Mouse (Mus musculus) T-cell, adult 2 months (primary cell): ENCODE measurements around the gene Atic.

ENCODE experiments used
- DNase-seq: peaks from one replicate; pipeline ENCODE4 v3.0.0; 2022; ENCODE audit warnings: low spot score

The Atic gene

GRCm38 (mm10) chr1:71556688-71557612, at the start of gene Atic:
Atic (plus strand) TSS chr1:71557150.
- peak; percentile 87 for DNase-seq

GRCm38 (mm10) chr1:71507251-71507650, 49.7 kb upstream of the Atic start:
- no peak for DNase-seq

GRCm38 (mm10) chr1:71515041-71515440, 41.9 kb upstream of the Atic start:
- no peak for DNase-seq

GRCm38 (mm10) chr1:71528808-71529648, 27.9 kb upstream of the Atic start:
- no peak for DNase-seq

- no peak for DNase-seq
Observed at GRCm38 (mm10) chr1:71530779-71531178, 26.2 kb upstream of the Atic start.

DNA sequence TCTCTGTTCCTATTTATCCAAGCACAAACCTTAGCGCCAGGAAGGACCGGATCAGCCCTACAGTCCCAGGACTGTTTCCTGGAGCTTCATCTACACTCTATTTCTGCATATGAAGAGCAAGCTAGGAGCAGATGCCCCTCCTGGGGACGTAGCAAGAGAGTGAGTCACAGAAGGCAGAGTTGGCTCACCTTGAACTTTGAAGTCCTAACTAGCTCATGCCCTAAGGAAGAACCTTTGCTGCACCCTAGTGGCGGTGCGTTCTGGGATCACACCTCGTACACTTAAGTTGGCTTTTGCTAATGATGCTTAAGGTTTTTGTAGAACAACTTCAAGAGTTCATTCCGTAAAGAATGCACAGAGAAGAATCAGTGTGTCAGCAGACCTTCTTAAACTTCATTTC, 25.3 kb upstream of the Atic start:
- no peak for DNase-seq

DNA sequence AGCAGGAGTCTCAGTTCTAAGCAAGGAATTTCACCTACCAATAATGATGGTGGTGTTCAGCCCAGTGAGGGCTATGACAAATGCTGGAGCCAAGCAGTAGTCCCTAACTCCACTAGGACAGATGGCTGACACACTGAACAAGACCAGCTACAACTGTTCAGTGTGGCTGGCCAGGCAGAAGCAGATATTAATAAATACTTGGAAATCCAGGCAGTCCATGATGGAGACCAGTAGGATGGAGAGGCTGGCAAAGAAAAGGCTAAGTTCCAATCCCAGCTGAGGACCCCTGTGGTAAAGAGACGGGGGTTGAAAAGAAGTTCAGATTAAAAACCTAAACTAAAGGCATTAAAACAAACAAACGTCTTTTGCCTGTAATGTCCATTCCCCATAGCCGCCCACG, 17.3 kb upstream of the Atic start:
- no peak for DNase-seq

GRCm38 (mm10) chr1:71540437-71540836, 16.5 kb upstream of the Atic start:
- no peak for DNase-seq

DNA sequence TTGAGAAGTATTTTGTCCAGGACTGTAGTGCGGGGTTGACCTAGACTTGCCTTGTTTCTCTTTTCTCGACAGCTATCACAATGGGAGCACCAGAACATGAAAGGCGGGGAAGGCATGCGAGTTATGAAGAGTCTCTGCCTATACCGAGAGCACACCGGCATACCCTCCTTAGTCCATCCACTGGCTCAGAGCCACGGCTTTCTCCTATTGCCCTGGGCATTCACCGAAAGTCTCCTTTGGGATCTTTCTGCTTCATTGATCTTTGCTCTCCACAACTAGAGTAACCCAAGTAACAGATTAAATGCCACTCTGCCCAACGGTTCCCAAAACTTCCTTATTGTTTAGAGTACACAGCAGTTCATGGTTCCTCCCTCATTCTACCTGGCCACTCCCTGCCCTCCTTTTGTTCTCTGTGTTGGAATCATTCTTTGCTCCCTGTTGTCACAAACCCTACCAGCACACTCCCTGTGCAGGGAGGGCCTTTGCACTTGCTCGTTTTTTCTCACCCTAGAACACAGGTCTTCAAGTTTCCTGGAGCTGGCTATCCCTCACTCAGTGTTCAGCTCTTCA, 6.2 kb upstream of the Atic start:
- no peak for DNase-seq

DNA sequence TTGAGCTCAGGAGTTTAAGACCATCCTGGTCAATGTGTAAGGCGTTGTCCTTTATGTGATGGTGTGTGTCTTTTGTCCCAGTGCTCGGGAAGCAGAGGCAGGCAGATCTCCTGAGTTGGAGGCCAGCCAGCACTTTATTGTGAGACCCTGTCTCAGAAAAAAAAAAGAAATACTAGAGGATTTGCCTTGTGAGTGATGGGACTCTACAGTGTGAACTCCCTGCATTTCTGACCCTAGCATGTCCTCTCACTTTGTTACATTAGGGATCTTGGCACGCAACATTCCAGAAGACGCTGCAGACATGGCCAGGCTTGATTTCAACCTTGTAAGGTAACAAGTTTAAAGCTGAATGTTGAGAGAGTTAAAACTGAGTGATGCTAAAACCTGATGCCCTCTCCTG, 3.7 kb downstream of the Atic start:
- no peak for DNase-seq

GRCm38 (mm10) chr1:71564291-71564690, 7.3 kb downstream of the Atic start:
- no peak for DNase-seq

GRCm38 (mm10) chr1:71567884-71568605, 11.1 kb downstream of the Atic start:
- no peak for DNase-seq

DNA sequence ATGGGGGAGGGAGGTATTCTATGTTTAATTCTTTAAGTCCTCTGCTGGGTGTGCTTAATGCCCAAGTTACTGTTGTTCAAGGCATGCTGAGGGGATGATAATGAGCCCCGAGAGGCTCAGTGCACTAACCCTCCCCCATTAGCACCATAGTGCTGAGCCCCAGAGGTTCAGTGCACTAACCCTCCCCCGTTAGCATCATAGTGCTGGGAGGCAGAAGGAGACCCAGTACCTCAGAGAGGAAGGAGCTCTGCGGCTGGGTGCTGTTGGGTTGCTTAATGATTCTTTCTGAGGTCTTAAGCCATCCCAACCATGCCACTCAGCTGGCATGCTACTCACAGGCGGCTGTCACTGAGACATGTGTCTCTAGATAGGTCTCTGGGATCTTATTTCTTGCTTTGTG, 13.2 kb downstream of the Atic start:
- DNase-seq = no peak

- DNase-seq = no peak
Observed at GRCm38 (mm10) chr1:71575987-71576386, 19.0 kb downstream of the Atic start.

- DNase-seq = no peak
Observed at GRCm38 (mm10) chr1:71576837-71577236, 19.9 kb downstream of the Atic start.

DNA sequence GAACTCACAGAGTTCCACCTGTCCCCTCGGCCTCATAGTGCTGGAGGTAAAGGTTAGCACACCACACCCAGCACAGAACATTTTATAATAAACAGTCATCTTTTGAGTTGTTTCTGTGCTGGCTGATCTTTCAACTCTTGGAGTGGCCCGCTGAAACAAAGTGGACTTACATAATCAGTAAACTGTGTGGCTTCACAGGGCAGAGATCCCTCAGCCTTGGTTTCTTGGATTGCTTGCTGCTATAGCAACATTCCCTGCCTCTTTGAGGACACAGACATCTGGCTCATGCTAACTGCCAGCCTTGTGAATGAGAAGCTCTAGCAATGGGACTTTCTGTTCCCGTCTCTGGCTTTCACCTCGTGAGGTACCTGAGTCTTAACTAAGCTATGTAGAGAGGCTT, 22.6 kb downstream of the Atic start:
- DNase-seq = no peak

GRCm38 (mm10) chr1:71580408-71580807, 23.5 kb downstream of the Atic start:
- no peak for DNase-seq

GRCm38 (mm10) chr1:71583302-71583701, 26.4 kb downstream of the Atic start:
- DNase-seq = no peak

DNA sequence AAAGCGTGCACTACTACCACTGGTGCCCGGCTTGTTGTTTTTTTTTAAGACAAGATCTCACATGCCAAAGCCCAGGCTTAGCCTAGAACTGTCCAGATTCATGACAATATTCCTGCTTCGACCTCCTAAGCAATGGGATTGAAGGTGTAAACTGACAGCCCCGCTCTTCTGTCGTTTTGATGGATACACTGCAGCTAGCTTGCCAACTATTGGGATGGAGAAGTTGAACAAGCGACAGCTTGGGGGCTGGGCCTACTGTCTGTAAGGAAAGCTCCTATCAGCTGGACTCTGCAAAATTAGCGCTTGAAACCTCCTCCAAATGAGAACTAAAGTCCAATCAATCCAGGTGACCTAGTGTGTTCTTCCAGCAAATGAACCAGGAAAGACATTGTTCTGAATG, 26.9 kb downstream of the Atic start:
- no peak for DNase-seq

DNA sequence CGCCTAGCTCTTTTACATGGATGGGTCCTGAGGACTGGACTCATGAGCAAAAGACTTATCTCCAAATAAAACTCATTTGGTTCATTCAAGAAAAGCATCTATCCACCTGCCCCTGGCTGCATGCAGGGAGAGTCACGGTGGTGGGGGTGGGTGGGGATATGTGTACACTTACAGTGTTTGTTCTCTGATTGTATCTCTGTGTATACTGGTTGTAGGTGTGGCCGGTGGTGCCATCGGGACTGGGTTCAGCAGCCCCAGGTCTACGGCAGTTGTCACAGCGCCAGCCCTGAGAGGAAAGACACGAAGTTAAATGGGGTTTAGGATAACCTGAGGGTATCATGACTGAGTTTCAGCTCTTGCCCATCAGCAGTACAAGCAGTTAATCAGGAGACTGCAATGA, 29.7 kb downstream of the Atic start:
- no peak for DNase-seq

DNA sequence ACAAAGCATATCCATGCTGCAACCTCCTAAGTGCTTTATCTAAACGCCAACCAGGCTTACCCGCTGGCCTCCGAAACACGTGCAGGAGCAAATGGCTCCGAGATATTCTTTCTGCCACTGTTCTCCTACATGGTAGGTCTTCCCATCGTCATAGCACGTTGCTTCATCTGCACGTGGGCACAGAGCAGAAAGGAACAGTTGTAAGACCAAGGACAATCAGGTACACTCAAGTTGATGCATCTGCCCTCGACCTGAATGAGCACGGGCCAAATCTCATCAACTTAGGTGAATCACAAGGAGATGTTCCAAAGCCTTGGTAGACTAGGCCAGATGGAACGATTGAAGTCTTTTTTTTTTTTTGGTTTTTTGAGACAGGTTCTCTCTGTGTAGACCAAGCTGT, 33.1 kb downstream of the Atic start:
- no peak for DNase-seq

DNA sequence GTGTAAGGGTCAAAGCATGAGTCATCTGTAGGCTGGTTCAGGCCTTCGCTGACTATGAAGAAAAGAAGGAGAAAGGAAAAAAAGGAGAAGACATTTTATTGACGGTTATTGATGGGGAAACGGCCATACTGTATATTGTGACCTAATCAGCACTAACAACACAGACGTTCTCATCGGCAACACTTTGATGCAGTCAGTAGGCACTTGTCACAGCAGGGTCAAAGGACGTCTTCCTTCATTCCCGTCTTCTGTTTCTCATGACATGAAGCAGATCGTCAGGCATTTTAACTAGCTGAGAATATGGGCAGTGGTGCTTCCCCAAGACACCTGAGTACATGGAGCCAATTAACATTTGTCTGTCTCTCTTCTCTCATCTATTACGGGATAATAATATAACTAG, 36.2 kb downstream of the Atic start:
- DNase-seq = no peak
